Mouse (Mus musculus) bone marrow, adult 2 months (tissue): ENCODE data around the gene 1700067P10Rik.

Experiments used
- CTCF ChIP-seq: fragments of 200-500 bp; IDR thresholded peaks from 2 replicates; pipeline ENCODE4 v1.5.1; 2011; ENCODE audit warnings: low read length, control low read depth; ENCODE audit not compliant: control insufficient read depth, insufficient read depth
- POLR2A ChIP-seq: fragments of 200-500 bp; IDR thresholded peaks from 2 replicates; pipeline ENCODE4 v1.6.1; 2011; ENCODE audit warnings: low read depth, mild to moderate bottlenecking, control low read depth, low read length, borderline replicate concordance; ENCODE audit not compliant: control insufficient read depth

DNA sequence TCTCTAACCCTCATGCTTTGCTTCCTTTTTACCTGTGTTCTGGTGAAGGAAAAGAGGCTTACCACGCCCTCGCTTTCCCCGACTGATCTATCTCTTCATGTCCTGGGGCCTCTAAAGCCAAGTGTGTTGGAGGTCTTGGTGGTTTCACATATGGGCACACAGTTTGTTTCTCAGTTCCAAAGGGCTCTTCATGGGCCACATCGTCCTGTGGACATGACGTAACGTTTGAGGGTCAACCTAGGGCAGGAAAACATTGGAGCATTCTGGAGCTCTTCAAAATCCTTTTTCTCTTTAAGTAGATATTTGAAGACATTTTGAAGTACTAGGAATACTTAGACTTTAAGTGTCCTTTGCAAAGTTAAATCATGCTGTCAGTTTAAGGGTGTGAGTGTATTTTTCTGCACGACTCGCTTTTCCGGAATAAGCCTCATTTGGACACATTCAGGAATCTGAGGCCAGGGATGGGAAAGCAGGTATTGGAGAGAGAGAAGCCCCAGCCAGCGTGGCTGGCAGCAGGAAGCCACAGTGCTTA, 22.0 kb upstream of the 1700067P10Rik start:
- TF ChIP-seq POLR2A: no peak
- no peak for TF ChIP-seq CTCF
